Mouse (Mus musculus): ENCODE results near the gene Pde10a. TPM values are rescaled to one million over a fixed set of nuclear protein-coding genes. Genes with fewer than 3 reads are reported as not detected.

Gene Pde10a
- polyA plus RNA-seq, 1 experiment: 0.52 TPM

GRCm38 (mm10) chr17:8765987-8766576 is 240.9 kb downstream of the Pde10a start:
- no peaks in the 10 kb centered on the region for H3K27me3 ChIP-seq (ENCODE audit: control insufficient read depth, insufficient read depth, low read length)
- no peaks in the 10 kb centered on the region for H3K36me3 ChIP-seq (ENCODE audit: control insufficient read depth, insufficient read depth, low read length)
- H3K27ac ChIP-seq (ENCODE audit: insufficient read depth, low read depth, low read length): no peak overlapping the region
- 80% methylated on average over 5 of the region's 5 CpGs for WGBS
- H3K4me3 ChIP-seq (ENCODE audit: low read depth, low read length): no peak overlapping the region
- TF ChIP-seq CTCF (IDR thresholded peaks at IDR 0.05; ENCODE audit: extremely low read depth, insufficient read length, insufficient replicate concordance, low read depth, low read length): no peak
- TF ChIP-seq POLR2A (IDR thresholded peaks at IDR 0.05; ENCODE audit: low read depth, low read length): no peak
- no peaks in the 10 kb centered on the region for H3K4me1 ChIP-seq (ENCODE audit: control insufficient read depth, insufficient read depth, insufficient read length, low read length)

DNA sequence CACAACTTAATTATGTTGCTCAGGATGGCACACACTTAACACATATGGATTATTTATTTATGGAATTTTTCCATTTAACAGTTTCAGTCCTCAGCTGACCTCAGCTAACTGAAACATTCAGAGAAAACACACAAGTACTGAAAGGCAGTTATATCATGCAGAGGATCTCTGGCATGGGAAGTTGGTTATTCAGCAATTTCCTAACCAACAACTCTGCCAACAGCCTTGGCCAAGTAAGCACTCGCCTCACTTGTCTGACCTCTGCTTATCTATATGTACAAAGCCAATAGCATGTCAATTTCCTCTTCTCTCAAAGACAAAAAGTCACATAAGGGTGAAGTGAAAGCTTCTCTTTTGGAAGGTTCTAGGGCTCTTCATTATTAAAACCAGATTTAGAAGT is 244.0 kb downstream of the Pde10a start:
- TF ChIP-seq CTCF (IDR thresholded peaks at IDR 0.05; ENCODE audit: extremely low read depth, insufficient read length, insufficient replicate concordance, low read depth, low read length): no peak
- TF ChIP-seq POLR2A (IDR thresholded peaks at IDR 0.05; ENCODE audit: low read depth, low read length): no peak
- Histone ChIP-seq H3K4me3 (ENCODE audit: low read depth, low read length) (no peak overlapping the region), H3K27ac (ENCODE audit: insufficient read depth, low read depth, low read length) (no peak overlapping the region), H3K4me1 (ENCODE audit: control insufficient read depth, insufficient read depth, insufficient read length, low read length) (no peaks in the 10 kb centered on the region), H3K27me3 (ENCODE audit: control insufficient read depth, insufficient read depth, low read length) (no peaks in the 10 kb centered on the region), H3K36me3 (ENCODE audit: control insufficient read depth, insufficient read depth, low read length) (no peaks in the 10 kb centered on the region)
- 43% methylated on average over 1 of the region's 1 CpGs for whole genome bisulfite sequencing

- H3K4me1 ChIP-seq (ENCODE audit: control insufficient read depth, insufficient read depth, insufficient read length, low read length): no peaks in the 10 kb centered on the region
- H3K36me3 ChIP-seq (ENCODE audit: control insufficient read depth, insufficient read depth, low read length): no peaks in the 10 kb centered on the region
- H3K27me3 ChIP-seq (ENCODE audit: control insufficient read depth, insufficient read depth, low read length): no peaks in the 10 kb centered on the region
- WGBS: 74% methylated on average over 6 of the region's 6 CpGs
- no peak overlapping the region for H3K27ac ChIP-seq (ENCODE audit: insufficient read depth, low read depth, low read length)
- TF ChIP-seq CTCF (IDR thresholded peaks at IDR 0.05; ENCODE audit: extremely low read depth, insufficient read length, insufficient replicate concordance, low read depth, low read length) (no peak), POLR2A (IDR thresholded peaks at IDR 0.05; ENCODE audit: low read depth, low read length) (no peak)
- no peak overlapping the region for H3K4me3 ChIP-seq (ENCODE audit: low read depth, low read length)
Measured at GRCm38 (mm10) chr17:8773391-8773790, 248.2 kb downstream of the Pde10a start.

DNA sequence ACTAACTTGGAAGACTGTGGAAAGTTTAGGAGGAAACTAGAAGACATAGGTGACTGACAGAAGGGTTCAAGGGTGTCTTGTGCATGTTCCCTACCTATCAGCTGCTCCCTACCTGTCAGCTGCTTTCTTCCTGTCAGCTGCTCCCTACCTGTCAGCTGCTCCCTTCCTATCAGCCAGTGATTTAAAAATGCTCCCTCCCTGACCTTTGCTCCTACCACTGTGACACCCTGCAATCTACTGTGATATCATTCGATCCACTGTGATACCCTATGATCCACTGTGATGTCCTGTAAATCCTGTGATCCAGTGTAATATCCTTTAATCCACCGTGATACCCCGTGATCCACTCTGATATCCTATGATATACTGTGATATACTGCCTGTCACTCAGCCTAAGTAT is 249.1 kb downstream of the Pde10a start:
- H3K27ac ChIP-seq (ENCODE audit: insufficient read depth, low read depth, low read length): no peak overlapping the region
- H3K36me3 ChIP-seq (ENCODE audit: control insufficient read depth, insufficient read depth, low read length): no peaks in the 10 kb centered on the region
- no peak overlapping the region for H3K4me3 ChIP-seq (ENCODE audit: low read depth, low read length)
- TF ChIP-seq CTCF (IDR thresholded peaks at IDR 0.05; ENCODE audit: extremely low read depth, insufficient read length, insufficient replicate concordance, low read depth, low read length) (no peak), POLR2A (IDR thresholded peaks at IDR 0.05; ENCODE audit: low read depth, low read length) (no peak)
- 63% methylated on average over 3 of the region's 3 CpGs for WGBS
- H3K4me1 ChIP-seq (ENCODE audit: control insufficient read depth, insufficient read depth, insufficient read length, low read length): no peaks in the 10 kb centered on the region
- H3K27me3 ChIP-seq (ENCODE audit: control insufficient read depth, insufficient read depth, low read length): no peaks in the 10 kb centered on the region

DNA sequence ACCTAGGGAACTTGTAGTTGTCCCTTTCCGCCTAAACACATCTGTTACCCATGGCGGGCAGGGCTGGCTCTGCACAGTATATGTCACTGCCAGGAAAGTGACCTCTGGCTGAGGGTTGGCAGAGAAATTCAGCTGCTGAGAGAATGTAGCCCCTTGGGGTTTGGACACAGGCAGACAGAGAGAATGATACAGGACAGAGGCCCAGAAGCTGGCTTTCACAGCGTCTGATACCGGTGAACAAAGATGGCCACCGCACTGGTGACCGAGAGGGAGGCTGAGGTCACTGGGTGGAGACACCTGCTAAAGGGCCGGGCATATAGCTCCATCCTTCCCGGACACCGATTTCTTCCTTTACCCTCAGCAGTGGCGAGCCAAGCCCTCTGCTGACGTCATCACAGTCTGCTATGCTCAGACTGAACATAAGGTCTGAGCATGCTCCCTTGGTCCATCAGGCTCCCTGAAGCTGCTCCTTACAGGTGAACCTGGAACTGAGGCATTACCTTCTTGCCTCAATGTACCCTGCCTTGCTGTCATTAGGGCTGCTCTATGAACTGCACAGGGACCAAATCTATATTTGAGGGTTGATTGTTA is 250.5 kb downstream of the Pde10a start:
- Histone ChIP-seq H3K4me1 (ENCODE audit: control insufficient read depth, insufficient read depth, insufficient read length, low read length) (no peaks in the 10 kb centered on the region), H3K36me3 (ENCODE audit: control insufficient read depth, insufficient read depth, low read length) (no peaks in the 10 kb centered on the region), H3K27ac (ENCODE audit: insufficient read depth, low read depth, low read length) (no peak overlapping the region), H3K27me3 (ENCODE audit: control insufficient read depth, insufficient read depth, low read length) (no peaks in the 10 kb centered on the region), H3K4me3 (ENCODE audit: low read depth, low read length) (no peak overlapping the region)
- 75% methylated on average over 11 of the region's 11 CpGs for WGBS
- TF ChIP-seq CTCF (IDR thresholded peaks at IDR 0.05; ENCODE audit: extremely low read depth, insufficient read length, insufficient replicate concordance, low read depth, low read length) (no peak), POLR2A (IDR thresholded peaks at IDR 0.05; ENCODE audit: low read depth, low read length) (no peak)

- H3K36me3 ChIP-seq (ENCODE audit: control insufficient read depth, insufficient read depth, low read length): no peaks in the 10 kb centered on the region
- WGBS: 83% methylated on average over 6 of the region's 6 CpGs
- no peaks in the 10 kb centered on the region for H3K4me1 ChIP-seq (ENCODE audit: control insufficient read depth, insufficient read depth, insufficient read length, low read length)
- H3K4me3 ChIP-seq (ENCODE audit: low read depth, low read length): no peak overlapping the region
- no peaks in the 10 kb centered on the region for H3K27me3 ChIP-seq (ENCODE audit: control insufficient read depth, insufficient read depth, low read length)
- no peak overlapping the region for H3K27ac ChIP-seq (ENCODE audit: insufficient read depth, low read depth, low read length)
- TF ChIP-seq CTCF (IDR thresholded peaks at IDR 0.05; ENCODE audit: extremely low read depth, insufficient read length, insufficient replicate concordance, low read depth, low read length): no peak
- no peak for TF ChIP-seq POLR2A (IDR thresholded peaks at IDR 0.05; ENCODE audit: low read depth, low read length)
Measured at GRCm38 (mm10) chr17:8777710-8778109, 252.5 kb downstream of the Pde10a start.

DNA sequence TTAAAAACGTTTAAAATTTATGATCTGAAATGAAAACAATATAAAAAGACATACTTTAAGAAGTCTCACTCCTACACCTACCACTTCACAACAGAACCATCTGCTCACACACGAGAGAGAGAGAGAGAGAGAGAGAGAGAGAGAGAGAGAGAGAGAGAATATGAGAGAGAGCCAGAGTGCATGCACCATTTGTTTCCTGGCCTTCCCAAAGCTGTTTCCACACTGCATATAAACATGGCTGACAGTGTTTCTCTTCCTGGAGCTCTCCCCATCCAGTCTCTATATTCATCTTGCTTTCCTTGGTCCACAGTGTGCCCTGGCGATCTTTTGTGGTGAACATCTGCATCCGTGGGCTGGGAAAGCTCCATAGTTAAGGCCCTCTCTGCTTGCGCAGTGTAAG is 253.7 kb downstream of the Pde10a start:
- no peak overlapping the region for H3K27ac ChIP-seq (ENCODE audit: insufficient read depth, low read depth, low read length)
- H3K36me3 ChIP-seq (ENCODE audit: control insufficient read depth, insufficient read depth, low read length): no peaks in the 10 kb centered on the region
- H3K4me3 ChIP-seq (ENCODE audit: low read depth, low read length): no peak overlapping the region
- TF ChIP-seq CTCF (IDR thresholded peaks at IDR 0.05; ENCODE audit: extremely low read depth, insufficient read length, insufficient replicate concordance, low read depth, low read length) (no peak), POLR2A (IDR thresholded peaks at IDR 0.05; ENCODE audit: low read depth, low read length) (no peak)
- no peaks in the 10 kb centered on the region for H3K4me1 ChIP-seq (ENCODE audit: control insufficient read depth, insufficient read depth, insufficient read length, low read length)
- no peaks in the 10 kb centered on the region for H3K27me3 ChIP-seq (ENCODE audit: control insufficient read depth, insufficient read depth, low read length)
- WGBS: 56% methylated on average over 5 of the region's 5 CpGs

All from small intestine, adult 2 months (tissue).